Mouse (Mus musculus) heart, embryonic 11.5 days (tissue): ENCODE data around the gene Pcbp2. TPM values are rescaled to one million over a fixed set of nuclear protein-coding genes. Genes with fewer than 3 reads are reported as not detected.

ENCODE experiments used
- ATAC-seq: fragments of 200-750 bp; cut with Nextera tagmentation; replicated peaks from 2 replicates; pipeline ENCODE4 v1.8.0; 2017; ENCODE audit warnings: moderate library complexity; ENCODE audit not compliant: insufficient number of reproducible peaks, low FRiP score, low TSS enrichment
- H3K27ac ChIP-seq: fragments of 300-500 bp; sonication (generic); 2 replicates; pipeline ENCODE4 v1.5.1; 2014; ENCODE audit warnings: mild to moderate bottlenecking, low read depth, low read length
- H3K27me3 ChIP-seq: fragments of 300-500 bp; sonication (generic); 2 replicates; pipeline ENCODE4 v1.6.1; 2014; ENCODE audit warnings: mild to moderate bottlenecking, low read length, mixed read lengths; ENCODE audit not compliant: control insufficient read depth, insufficient read depth
- H3K36me3 ChIP-seq: fragments of 300-500 bp; sonication (generic); 2 replicates; pipeline ENCODE4 v1.6.1; 2014; ENCODE audit warnings: mild to moderate bottlenecking, low read length, moderate library complexity, mixed read lengths; ENCODE audit not compliant: control insufficient read depth, insufficient read depth
- H3K4me1 ChIP-seq: fragments of 300-500 bp; sonication (generic); 2 replicates; pipeline ENCODE4 v1.6.1; 2014; ENCODE audit warnings: low read length; ENCODE audit not compliant: control insufficient read depth, insufficient read depth
- H3K4me2 ChIP-seq: fragments of 300-500 bp; sonication (generic); 2 replicates; pipeline ENCODE4 v1.6.1; 2014; ENCODE audit warnings: mild to moderate bottlenecking, moderate library complexity
- H3K4me3 ChIP-seq: fragments of 300-500 bp; sonication (generic); 2 replicates; pipeline ENCODE4 v1.5.1; 2014; ENCODE audit warnings: low read depth, low read length
- H3K9ac ChIP-seq: fragments of 300-500 bp; sonication (generic); 2 replicates; pipeline ENCODE4 v1.6.1; 2014; ENCODE audit warnings: mild to moderate bottlenecking, low read depth, low read length, moderate library complexity
- H3K9me3 ChIP-seq: fragments of 300-500 bp; sonication (generic); replicated peaks from 2 replicates; pipeline ENCODE4 v1.6.1; 2016; ENCODE audit warnings: low read length; ENCODE audit not compliant: control insufficient read depth
- WGBS: fragments of 180-500 bp; shearing (Covaris S2); extraction: QIAGEN DNeasy Blood & Tissue Kit; methylation state at CpG from one replicate; pipeline ENCODE4 v1.1.7; 2014; ENCODE audit not compliant: insufficient replicate concordance; 5-methylcytosine and 5-hydroxymethylcytosine counted together
- polyA plus RNA-seq: library from polyadenylated mRNA; unstranded; fragments of >200 nt; fragmentation: Nextera tagmentation; extraction: Ambion mirVana; gene quantifications from 2 replicates; pipeline ENCODE4 v1.2.1, GENCODE M21; 2014

Gene Pcbp2
- polyA plus RNA-seq, 1 experiment from 2014 or later, result 213 TPM

DNA sequence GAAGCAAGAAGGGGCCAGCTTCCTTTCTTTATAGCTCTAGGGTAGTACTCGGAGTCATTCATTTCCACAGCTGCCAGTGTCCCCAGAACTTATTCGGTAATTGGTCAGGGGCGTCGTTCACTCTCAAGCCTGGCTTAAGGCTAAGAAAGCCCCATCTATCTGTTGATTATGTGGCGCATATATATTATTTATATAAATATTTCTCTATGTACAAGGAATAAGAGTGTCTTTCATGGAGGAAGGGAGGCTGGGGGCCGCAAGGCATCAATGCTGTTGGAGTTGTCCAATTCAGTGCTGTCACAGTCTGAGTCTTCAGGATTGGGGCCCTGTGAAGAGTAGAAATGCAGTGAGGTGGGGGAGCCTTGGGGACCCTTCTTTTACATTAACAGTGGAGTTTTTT, 29.5 kb downstream of the Pcbp2 start:
- Histone ChIP-seq H3K9ac (no peak overlapping the region), H3K4me1 (no peaks in the 10 kb centered on the region), H3K9me3 (no peaks in the 10 kb centered on the region), H3K4me2 (no peak overlapping the region), H3K27me3 (no peaks in the 10 kb centered on the region), H3K36me3 (peaks cover 58% of the 10 kb centered on the region), H3K27ac (no peak overlapping the region), H3K4me3 (no peak overlapping the region)
- 91% methylated on average over 6 of the region's 6 CpGs for WGBS
- no peak for ATAC-seq

DNA sequence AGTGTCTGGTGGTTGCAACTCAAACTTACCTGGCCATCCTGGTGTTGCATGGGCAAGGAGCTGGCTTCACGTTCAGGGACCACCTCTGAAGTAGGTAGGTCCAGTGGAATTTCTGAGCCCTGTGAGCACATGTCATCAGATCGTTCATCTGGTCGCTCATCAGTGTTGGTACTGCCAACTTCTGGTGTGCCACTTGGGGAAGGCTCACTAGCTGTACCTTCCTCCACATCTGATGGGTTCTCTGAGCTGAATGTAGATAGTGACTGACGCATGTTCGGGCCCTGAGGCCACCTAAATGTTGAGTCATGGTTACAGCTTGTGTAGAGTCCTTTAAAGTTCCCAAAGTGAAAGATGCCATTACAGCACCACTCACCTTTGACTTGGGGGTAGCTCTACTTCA, 30.1 kb downstream of the Pcbp2 start:
- H3K4me1 ChIP-seq, result no peaks in the 10 kb centered on the region
- no peak overlapping the region for H3K4me3 ChIP-seq
- H3K4me2 ChIP-seq, result no peak overlapping the region
- H3K36me3 ChIP-seq, result peaks cover 58% of the 10 kb centered on the region
- no peaks in the 10 kb centered on the region for H3K27me3 ChIP-seq
- no peak overlapping the region for H3K27ac ChIP-seq
- no peak overlapping the region for H3K9ac ChIP-seq
- H3K9me3 ChIP-seq, result no peaks in the 10 kb centered on the region
- WGBS, result 81% methylated on average over 5 of the region's 5 CpGs
- ATAC-seq, result no peak

DNA sequence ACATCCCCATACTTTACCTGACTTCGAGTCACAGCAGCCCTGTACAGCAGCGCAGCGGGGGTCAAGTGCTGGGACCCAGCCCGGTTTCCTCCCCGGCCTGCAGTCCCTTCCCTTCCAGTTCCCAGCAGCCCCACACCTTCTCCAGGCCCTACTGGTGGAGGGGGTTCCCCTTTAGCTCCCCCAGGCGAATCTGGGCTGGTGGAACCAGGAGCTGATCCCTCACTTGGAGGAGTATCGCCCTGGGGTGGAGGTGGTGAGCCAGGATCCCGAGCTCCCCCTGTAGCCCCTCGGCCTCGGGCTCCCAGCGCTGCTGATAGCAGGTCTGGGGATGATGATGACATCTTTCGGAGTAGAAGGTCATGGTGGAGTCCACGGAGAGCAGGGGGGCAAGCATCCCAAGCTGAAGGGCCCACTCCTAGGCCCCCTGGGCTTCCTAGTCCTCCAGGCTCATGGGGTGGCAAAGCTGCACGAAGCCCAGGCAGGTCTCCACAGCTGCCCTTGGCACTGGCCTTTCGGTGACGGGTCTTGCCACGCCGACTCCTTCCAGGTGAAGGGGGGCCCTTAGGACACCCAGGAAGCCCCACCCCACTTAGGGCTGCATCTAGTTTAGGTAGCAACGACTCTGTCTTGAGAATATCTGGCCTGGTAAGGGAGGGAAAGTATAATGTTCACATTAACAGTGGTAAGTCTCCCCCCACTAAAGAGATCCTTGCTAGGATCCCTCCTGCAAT, 30.9 kb downstream of the Pcbp2 start:
- Histone ChIP-seq H3K4me1 (no peaks in the 10 kb centered on the region; the same call in 1 of the 2 replicates), H3K9me3 (no peaks in the 10 kb centered on the region), H3K27me3 (no peaks in the 10 kb centered on the region), H3K9ac (no peak overlapping the region), H3K4me2 (no peak overlapping the region), H3K4me3 (no peak overlapping the region), H3K36me3 (peaks cover 56% of the 10 kb centered on the region), H3K27ac (no peak overlapping the region)
- no peak for ATAC-seq
- WGBS, result 84% methylated on average over 19 of the region's 19 CpGs

DNA sequence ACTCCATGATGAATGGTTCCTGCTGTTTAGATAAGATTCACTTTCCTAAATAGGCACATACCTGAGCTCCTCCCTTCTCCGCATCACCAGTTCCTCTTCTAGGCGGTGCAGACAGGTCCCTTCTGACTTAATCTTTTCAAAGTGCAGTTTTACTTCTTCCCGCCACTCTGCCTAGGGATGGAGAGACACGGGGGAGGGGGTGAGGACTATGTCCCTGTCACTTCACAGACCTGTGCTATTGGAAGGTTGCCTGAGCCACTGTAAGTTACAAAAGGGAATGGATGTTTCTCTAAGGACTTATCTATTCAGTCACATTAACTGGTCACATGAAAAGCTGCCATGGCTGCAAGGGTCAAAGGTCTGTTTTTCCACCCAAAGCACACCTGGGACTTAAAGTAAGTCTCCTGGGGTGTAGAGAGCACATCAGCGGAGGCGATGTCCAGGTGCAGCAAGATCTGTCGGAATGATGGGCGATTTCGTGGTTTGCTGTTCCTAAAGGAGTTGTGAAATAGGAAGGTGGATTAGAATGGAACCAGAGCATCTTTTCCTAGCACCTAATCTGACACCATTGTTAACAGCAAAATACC, 32.0 kb downstream of the Pcbp2 start:
- H3K27me3 ChIP-seq, result no peaks in the 10 kb centered on the region
- H3K4me2 ChIP-seq, result no peak overlapping the region
- peaks cover 56% of the 10 kb centered on the region for H3K36me3 ChIP-seq
- no peak overlapping the region for H3K4me3 ChIP-seq
- no peak for ATAC-seq
- H3K9me3 ChIP-seq, result no peaks in the 10 kb centered on the region
- no peak overlapping the region for H3K9ac ChIP-seq
- H3K4me1 ChIP-seq, result no peaks in the 10 kb centered on the region; the same call in 1 of the 2 replicates
- 80% methylated on average over 9 of the region's 9 CpGs for WGBS
- no peak overlapping the region for H3K27ac ChIP-seq

DNA sequence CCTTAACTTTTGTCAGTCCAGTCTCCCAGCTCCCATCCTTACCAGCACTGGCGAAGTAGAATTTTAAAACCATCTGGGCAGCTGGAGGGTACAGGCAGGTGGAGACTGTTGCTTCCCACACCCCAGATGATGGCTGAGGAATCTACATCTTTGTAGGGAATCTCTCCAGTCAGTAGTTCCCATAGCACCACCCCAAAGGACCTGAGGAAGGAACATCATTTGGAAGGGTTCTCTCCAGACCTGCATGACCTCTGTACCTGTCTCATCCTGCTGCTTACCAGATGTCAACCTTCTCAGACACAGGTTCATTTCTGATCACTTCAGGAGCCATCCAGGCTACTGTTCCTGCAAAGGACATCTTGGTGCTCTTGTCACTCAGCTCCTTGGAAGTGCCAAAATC, 33.1 kb downstream of the Pcbp2 start, which contains the start of gene Gm10337:
Gm10337 (plus strand) TSS at position 276 of the 400 bp plus-strand sequence.
- Histone ChIP-seq H3K27ac (no peak within 1 kb of the TSS), H3K4me1 (peaks cover 2% of the 10 kb centered on the region; the same call in 1 of the 2 replicates), H3K27me3 (no peaks in the 10 kb centered on the region), H3K4me3 (no peak within 1 kb of the TSS), H3K36me3 (peaks cover 49% of the 10 kb centered on the region), H3K9me3 (no peaks in the 10 kb centered on the region), H3K4me2 (no peak within 1 kb of the TSS), H3K9ac (no peak within 1 kb of the TSS)
- 96% methylated on average over 1 of the region's 1 CpGs for WGBS
- no peak for ATAC-seq

DNA sequence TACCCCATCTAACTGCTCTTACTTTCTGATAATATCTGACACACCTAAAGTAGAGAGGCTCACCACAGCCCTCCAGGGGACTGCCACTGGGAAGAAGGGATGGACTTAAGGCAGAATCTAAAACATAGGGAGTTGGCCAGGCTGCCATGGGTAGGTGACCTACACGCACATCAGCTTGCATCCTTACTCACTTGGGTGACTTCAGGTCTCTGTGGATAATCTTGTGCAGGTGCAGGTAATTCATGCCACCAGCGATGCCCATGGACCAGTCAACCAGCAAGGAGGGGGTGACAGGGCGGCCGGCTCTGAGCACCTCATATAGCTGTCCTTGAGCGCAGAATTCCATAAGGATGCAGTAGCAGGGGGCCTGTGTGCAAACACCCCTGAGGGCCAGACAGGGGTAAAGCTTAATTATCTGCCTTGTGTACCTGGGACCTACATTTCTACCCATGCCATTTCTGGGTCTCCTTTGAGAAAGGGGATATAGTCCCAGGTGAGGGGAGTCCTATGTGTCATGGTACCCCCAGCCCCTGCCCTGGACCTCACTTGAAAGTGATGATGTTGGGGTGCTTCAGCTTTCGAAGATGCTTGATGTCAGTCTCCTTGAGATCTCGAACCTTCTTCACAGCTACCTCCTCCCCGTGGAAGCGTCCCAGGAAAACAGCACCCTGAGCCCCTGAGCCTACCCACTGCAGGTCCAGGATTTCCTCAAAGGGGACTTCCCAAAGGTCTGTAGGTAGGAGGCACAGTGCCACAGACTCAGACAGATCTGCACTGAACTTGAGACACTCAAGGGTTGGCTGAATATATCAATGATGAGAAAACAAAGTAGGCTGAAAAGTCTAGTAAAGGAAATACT, 33.8 kb downstream of the Pcbp2 start:
- Histone ChIP-seq H3K9me3 (no peaks in the 10 kb centered on the region), H3K36me3 (peaks cover 45% of the 10 kb centered on the region), H3K4me3 (no peak overlapping the region), H3K27ac (no peak overlapping the region), H3K9ac (no peak overlapping the region), H3K4me2 (no peak overlapping the region), H3K27me3 (no peaks in the 10 kb centered on the region), H3K4me1 (peaks cover 2% of the 10 kb centered on the region; the same call in 1 of the 2 replicates)
- ATAC-seq, result no peak
- WGBS, result 90% methylated on average over 9 of the region's 9 CpGs

DNA sequence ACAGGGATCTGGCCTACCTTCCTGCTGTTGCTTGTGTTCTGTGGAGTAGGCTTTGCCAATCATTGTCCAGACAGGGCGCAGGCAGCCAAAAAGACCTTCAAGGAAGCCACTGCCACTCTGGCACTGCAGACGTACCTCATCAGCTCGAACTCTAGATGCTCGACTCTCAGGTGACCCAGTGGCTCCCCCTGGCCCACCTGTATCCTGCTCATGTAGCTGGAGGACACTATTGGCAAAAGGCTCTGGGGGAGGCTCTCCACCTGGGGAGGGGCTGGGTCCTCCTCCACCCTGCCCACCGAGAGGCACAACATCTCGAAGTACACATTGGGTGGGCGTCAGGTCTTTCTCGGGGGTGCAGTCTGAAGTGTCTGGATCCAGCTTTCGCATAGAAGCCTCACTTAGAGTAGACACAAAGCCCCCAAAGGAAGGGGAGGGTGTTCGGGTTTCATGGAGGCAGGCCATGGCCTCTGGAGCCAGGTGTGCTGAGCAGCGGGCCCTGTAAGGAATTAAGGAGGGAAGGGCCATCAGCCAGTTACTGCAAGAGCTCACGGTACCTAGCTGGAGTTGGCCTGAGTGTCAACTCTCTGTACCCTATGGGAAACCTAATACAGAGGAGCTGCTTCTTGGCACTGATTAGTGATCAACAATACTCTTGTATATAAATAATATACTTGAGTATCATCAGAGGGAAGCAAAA, 34.9 kb downstream of the Pcbp2 start:
- Histone ChIP-seq H3K36me3 (peaks cover 35% of the 10 kb centered on the region), H3K9ac (no peak overlapping the region), H3K4me2 (no peak overlapping the region), H3K9me3 (no peaks in the 10 kb centered on the region), H3K27me3 (no peaks in the 10 kb centered on the region), H3K4me3 (no peak overlapping the region), H3K27ac (no peak overlapping the region), H3K4me1 (peaks cover 11% of the 10 kb centered on the region)
- no peak for ATAC-seq
- 68% methylated on average over 12 of the region's 12 CpGs for WGBS

DNA sequence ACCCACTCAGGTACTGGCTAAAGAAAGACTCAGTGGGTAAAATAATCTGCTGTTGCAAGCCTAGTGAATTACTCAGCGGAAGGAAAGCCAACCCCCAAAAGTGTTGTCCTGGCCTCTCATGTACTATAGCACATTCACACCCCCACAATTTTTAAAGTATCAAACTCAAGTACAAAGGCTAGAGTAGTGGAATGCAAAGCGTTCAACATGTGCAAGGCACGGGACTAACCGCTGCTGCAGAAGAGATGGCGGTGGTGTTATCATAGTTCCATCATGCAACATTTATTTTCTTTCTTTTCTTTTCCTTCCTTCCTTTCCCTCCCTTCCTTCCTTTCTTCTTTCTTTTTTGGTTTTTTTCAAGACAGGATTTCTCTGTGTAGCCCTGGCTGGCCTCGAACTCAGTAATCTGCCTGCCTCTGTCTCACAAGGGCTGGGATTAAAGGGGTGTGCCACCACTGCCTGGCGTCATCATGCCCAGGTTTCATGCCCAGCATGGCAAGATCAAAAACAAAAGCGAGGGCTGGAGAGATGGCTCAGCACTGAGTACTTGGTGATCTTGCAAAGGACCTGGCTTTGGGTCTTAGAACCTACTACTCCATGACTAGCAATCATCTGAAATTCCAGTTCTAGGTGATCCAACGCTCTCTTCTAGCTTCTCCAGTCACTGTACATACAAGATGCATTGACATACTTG, 35.6 kb downstream of the Pcbp2 start:
- no peaks in the 10 kb centered on the region for H3K9me3 ChIP-seq
- peaks cover 13% of the 10 kb centered on the region for H3K4me1 ChIP-seq
- H3K27me3 ChIP-seq, result no peaks in the 10 kb centered on the region
- no peak overlapping the region for H3K9ac ChIP-seq
- no peak overlapping the region for H3K4me3 ChIP-seq
- peaks cover 28% of the 10 kb centered on the region for H3K36me3 ChIP-seq
- no peak overlapping the region for H3K27ac ChIP-seq
- no peak overlapping the region for H3K4me2 ChIP-seq
- ATAC-seq, result no peak
- 80% methylated on average over 9 of the region's 9 CpGs for WGBS
